Mouse (Mus musculus) heart, adult 2 months (tissue): ENCODE measurements around the gene Tecpr1.

Experiments used
- CTCF ChIP-seq: fragments of 200-600 bp; IDR thresholded peaks from 2 replicates; pipeline ENCODE4 v1.8.1; 2022; ENCODE audit warnings: antibody characterized with exemption, mild to moderate bottlenecking, moderate library complexity
- EP300 ChIP-seq: fragments of 200-500 bp; IDR thresholded peaks from 2 replicates; pipeline ENCODE4 v1.6.1; 2011; ENCODE audit warnings: low read depth, low read length, control low read depth; ENCODE audit not compliant: insufficient read depth
- POLR2A ChIP-seq: fragments of 200-500 bp; IDR thresholded peaks from 2 replicates; pipeline ENCODE4 v1.6.1; 2011; ENCODE audit warnings: mild to moderate bottlenecking, low read depth, low read length, control low read depth; ENCODE audit not compliant: insufficient read depth

- TF ChIP-seq EP300 (no peak), POLR2A (no peak), CTCF (no peak)
Measured at GRCm38 (mm10) chr5:144183248-144183559, 40.2 kb downstream of the Tecpr1 start.
